Mouse (Mus musculus): ENCODE results near the gene Qk.

Qk gene

DNA sequence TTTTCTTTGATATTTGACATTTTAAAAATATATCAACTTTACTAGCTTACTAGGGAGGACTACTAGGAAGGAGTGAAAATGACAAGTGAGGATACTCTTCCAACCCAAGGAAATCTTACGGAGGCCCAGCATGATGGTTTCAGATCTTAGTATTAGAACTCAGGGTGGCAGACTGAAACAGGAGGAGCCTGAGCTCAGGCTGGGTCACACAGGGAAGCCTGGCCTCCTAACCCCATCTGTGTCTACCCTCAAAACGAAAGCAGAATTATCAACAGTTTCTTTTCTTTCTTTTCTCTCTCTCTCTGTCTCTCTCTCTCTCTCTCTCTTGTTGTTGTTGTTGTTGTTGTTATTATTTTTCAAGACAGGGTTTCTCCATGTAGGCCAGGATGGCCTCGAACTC is 87.2 kb downstream of the Qk start:
- no peak for DNase-seq

DNA sequence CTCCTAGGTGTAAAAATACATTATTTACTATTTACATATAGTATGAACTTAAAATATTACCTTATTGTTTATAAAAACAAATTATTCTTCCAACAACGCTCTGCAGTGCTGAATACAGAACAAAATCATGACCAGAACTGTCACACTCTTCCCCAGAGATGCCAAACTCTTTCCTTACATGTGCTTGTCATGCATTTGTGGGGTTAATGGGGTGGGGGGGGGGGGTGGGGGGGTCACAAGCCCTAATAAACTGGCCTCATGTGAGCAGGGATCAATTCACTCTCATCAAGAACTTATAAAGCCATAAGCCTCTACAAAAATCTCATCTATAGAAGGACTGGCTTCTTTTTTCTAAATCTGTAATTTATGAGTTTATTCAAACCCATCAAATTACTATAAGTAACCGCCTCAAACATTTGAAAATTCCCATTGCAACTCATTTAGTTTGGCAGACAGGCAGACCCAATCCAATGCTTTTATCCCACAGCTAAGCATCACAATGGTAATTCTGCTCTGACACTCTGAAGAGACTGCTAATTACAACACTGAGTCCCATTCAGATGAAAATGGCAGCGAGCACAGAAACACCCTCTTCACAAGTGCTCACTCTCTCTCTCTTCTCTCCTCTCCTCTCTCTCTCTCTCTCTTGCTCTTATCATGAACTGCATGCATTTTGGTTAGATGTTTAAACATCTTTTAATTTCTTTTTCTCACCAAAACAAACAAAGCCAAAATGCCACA is 91.7 kb downstream of the Qk start:
- DNase-seq, result no peak

DNA sequence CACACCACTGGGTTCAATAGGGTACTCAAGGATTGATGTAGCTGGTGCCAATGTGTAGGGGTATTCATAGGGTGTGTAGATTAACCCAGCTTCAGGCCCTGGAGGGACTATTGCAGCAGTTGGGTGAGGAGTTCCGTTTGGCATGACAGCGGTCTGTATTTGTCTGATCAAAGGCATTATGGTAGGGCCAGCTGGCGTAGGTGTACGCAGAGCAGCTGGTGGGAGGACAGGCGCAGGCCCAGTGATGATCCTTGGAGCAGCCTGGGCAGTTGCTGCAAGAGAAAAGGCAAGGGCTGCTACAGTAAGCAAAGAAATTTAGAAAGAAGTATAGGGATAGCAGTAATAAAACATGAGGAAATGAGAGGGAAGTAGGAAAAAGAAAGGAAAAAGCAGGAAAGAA is 103.5 kb downstream of the Qk start:
- DNase-seq, result no peak

DNA sequence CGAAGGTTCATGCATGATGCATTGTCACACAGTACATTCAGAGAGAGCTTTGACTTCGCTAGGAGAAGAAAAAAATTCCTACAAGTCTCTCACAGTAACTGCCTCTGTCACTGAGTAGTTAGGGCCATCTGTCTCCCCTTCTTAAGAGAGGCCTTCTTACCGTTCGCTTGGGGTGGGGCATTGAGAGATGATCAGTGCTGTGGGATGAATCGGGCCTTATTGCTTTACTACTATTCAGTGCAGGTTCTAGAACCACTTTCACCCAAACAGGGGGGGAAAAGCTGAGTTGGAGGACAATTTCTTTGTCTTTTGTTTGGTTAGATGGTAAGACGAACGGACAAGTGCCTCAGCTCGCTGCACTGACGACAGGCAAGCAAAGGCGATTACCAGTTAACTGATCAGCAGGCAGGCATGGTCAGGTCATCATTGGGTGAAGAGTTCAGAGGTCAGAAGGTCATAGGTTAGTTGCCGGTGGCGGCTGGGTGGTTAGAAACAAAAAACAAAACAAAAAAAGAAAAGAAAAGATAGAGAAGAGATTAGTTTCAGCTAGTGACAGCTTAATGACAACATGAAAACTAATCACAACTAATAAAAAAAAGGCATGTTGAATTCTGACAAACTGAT is 110.4 kb downstream of the Qk start:
- DNase-seq, result no peak

DNA sequence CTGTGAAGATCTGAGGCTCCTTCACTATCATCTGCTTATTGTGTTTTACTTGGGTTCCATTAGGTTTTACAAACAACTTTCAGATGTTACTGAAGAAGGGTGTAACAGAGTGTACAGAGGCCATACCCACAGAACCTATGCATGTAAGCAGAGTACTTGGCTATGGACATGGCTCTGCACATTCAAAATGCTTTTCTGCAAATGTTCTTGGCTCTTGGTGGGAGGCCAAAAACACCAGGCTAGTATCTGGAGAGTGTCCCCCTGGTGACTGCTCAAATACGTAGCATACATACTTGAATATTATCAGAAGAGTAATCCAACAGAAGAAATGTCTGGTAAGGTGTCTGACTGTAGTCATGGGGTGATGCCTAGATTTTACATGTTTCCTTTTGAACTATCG is 121.0 kb downstream of the Qk start:
- DNase-seq, result no peak

DNA sequence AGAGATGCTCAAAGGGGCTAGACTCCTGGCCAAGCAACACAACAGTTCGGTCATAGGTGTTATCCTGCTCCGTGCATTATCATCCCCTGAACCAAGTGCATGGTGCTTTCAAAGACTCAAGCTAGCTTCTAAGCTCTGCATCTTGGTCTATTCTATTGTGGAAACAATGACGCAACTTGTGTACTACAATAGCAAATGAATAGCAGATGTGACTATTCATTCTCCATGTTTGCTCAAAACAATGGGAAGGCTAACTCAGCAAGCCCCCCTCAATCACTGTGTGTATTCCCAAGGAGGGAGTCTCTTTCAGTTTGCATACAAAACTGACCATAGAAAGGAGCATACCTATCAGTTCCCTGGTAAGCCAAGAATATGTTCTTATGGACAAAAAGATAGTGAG is 121.4 kb downstream of the Qk start:
- no peak for DNase-seq

DNA sequence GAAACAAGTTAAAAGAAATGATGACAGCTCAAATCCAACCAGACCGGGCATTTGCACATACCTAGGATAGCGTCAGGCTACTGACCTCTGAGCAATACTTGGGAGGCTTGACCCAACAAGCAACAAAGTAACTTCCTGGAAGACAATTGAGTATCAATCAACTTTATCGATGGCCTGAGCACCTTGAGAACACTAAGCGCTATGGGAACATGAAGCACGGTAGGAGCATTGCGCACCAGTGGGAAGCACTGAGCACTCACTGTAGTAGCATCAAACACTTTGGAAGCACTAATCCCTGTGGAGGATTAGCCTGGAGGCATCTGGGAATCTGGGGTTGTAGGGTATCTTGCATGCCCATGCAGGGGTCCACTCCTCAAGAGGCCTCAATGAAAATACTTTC is 124.0 kb downstream of the Qk start:
- no peak for DNase-seq

DNA sequence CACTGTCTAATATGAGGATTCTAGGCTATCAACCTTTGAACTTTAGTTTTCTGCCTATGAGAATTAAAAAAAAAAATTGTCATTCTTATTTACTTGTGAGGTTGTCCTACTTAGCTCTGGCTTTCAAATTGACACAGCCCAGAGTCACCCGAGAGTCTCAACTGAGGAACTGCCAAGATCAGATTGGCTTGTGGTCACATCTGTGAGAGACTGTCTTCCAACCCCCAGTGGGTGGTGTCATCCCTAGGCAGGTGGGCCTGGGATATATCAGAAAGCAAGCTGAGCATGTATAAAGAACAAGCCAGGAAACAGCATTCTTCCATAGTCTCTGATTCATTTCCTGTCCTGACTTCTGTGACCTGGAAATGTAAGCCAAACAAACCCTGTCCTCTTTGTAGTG is 128.8 kb downstream of the Qk start:
- DNase-seq, result no peak

DNA sequence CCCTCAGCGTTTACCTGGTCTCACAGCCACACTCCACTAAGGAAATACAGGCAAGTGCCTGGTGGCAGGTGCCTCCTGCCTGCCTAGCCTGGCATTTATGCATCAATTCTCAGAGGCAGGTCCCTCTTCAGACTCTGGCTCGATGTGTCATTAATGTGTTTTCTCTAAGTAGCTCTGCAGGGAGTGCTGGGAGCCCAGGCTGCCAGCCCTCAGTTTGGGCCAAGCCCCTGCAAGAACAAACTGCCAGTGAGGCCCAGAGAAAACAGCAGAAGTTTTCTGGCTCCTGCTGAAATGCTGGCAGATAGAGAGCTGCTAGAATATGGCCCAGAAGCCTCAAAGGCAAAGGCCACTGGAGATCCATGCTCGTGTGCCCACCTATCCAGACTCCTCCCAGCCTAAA is 131.2 kb downstream of the Qk start:
- DNase-seq, result no peak

DNA sequence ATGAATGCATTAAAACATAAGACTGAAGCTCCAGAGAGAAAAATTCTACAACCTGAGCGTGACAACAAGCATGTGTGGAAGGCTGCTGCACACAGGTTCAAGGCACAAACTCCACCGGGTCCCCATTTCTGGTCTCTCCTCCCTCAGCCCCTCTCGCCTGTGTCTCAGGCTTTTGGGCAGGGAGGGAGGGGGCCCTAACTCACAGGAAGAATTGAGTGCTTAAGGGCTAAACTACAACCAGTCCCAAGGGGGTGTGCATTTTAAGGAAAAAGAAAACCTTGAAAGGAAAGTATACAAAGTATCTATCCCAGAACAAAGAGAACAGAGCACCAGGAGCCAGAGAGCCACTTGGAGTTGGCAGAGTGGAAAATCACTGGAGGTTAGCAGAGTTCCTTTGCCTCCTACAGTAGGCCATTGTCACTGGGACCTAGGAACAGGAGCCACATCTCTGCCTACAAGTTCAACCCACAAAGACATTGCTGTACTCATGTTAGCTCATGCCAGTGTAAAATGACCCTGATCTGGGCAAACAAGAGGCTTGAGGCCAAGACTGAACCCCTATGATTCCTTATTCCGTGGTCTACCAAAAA is 132.1 kb downstream of the Qk start:
- no peak for DNase-seq

DNA sequence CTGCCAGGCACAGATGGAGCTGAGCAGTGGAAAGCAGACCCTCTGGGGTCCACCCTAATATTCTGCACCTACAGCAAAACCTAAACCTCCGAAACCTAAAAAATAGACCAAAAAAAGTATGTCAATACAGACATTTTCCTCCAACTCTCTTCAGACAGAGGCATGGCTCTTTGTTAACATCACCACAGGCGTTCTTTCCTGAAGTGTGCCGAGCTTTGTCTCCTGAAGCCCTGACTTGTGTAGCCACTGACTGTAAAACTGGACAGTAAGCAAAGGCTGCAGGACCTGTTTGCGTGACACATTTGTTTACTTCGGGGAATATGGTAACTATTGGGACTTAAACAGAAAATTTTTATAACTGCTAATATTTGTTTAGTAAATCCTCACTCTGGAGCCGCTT is 137.9 kb downstream of the Qk start:
- no peak for DNase-seq

DNA sequence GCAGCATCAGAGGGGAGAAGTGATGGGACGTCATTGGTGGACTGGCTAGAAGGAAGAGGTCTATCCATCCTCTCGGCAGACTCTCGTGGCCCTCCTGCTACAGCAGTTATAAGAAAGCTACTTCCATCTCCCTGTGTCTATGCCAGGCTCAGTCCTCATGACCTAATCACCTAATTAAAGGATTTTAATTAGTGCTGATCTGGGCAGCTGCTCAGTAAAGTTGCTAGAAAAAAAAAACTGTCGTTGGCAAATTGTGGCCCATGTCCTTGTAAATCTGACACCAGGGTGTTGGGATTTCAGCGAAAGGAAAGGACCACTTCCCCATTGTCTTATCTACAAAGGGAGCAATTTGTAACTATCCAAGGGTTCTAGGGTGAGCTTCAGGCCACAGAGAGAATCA is 142.6 kb downstream of the Qk start:
- no peak for DNase-seq

DNA sequence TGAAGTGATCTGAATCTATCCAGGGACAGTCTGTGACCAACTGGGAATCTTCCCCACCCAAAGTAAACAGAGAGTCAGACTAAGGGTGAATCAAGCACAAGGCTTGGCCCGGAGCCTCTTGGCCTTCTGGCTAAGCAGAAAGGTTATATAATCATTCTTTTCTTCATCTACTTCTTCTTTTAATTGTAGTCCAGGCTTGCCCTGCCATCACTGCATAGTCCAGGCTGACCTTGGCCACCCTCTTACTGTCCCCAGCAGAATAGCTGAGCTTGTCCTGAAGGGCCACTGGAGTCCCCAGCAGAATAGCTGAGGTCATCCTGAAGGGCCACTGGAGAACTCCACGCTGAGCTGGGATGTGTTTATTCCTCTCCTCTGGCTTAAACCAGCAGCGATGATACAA is 158.4 kb downstream of the Qk start:
- no peak for DNase-seq

DNA sequence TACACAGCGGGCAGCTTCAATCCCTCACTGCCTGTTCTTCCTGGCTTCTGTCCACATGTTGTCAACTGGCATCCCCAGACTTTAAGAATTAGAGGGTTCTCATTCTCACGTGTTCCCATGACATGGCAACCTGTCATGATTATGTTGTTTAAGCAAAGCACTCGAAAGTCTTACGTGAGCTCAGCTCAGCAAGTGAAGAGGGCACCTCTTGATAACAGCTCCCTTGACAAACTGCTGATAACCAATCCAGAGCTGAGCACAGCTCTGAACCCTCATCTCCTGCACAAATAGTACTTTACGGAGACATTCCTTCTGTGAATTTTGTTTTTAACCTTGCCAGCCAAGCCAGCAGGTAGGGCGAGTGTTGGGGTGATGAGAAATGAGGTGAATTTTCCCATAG is 159.2 kb downstream of the Qk start:
- no peak for DNase-seq

DNA sequence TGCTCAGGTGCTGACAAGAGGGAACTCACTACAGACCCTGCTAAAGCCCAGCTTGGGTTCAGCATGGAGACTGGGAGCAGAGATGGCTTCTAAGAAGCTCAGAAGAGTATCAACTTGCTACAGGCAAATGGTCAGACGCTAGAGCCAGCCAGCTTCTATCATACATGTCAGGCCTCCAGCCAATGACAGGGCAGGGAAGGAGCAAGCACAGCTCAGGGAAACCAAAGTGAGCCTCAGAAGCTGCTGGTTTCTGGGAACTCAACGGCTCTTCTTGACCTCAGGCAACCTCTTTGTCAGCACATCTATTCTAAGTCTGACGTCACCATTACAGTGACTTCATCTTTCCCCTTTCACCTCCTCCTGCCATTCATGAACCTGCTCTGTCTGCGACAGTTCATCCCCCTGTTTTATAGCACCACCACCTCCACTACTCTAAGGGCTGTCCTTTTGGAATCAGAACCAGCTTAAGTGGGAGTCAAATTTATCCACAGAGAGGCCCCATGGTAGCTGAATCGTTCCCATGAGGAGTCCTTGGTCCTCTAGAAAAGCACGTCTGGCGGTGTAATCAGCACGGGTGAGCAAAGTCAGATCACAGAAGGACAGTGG is 166.7 kb downstream of the Qk start:
- DNase-seq, result no peak

Data from thymus, postnatal 25 days (tissue).